Mouse (Mus musculus): Measurements from ENCODE around the gene Slc35e4.
A peak's percentile ranks its signal among the peaks of the same experiment; 100 is the strongest.
"Not testable (repeated sequence)": the region's sequence is repeated elsewhere in the genome, so short reads cannot be mapped to it uniquely, and the experiment has no call there.

Slc35e4 gene

GRCm38 (mm10) chr11:3914109-3914840, at the start of gene Slc35e4:
Slc35e4 (minus strand) TSS chr11:3914664.
- peak; percentile 88 for DNase-seq (ENCODE audit: low spot score)

DNA sequence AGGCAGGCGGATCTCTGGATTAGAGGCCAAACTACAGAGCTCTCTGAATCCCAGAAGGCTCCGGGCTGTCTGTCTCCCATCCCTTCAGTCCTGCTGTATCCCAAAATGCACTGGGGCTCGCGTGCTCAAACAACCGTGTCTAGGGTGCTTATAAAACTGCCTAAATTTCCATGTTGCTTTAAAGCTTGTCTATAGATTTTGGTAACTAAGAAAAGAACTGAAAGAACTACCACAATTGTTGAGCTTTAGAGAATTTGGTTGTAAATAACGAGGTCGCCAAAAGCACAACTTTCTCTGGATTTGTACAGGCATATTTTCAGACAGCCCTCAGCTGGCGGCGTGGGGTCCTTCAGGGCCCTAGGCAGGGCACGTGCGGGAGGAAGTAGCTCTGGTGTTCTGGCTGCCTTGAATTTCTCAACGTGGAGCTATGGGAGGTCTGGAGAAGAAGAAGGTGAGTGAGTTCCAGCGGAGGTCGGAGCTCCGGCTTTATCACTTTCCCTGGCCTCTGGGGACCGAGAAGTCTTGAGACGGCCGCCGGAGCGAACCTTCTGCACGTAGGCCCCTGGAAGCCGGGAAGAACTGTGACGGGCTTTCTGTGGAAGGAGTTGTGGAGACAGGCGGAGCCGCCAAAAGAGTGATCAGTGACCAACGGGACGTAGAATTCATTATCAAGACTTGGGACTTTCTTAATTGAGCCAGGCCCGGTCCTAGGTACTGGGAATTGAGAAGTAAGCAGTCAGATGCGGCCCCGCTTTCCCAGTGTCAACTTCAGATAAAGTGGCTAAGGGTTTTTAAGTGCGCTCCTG, 49.3 kb upstream of the Slc35e4 start, which contains the start of gene Pes1:
Gene Pes1, plus strand, starts transcription at position 366 of the 806 bp plus-strand sequence.
- DNase-seq (ENCODE audit: low spot score): peak; percentile 74

- DNase-seq (ENCODE audit: low spot score): no peak
Measured at GRCm38 (mm10) chr11:3963155-3963554, 48.7 kb upstream of the Slc35e4 start.

DNA sequence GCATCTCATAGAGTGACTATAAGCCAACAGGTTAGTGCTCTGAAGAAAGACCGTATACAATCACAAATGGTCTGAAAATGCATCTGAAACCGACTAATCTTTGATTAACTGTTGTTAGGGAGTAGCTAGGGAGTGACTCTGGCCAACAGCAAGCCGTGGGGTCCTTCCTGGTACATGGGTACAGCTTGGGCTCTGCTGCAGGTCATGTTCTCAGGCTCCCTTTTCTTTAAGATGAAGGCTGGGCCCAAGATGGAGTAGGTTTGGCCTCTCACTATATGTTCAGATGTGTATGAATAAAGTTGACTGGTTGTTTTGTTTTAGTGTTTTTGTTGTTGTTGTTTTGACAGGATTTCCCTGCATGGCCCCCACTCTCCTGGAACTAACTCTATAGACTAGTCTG, 47.3 kb upstream of the Slc35e4 start:
- DNase-seq (ENCODE audit: low spot score): no peak

DNA sequence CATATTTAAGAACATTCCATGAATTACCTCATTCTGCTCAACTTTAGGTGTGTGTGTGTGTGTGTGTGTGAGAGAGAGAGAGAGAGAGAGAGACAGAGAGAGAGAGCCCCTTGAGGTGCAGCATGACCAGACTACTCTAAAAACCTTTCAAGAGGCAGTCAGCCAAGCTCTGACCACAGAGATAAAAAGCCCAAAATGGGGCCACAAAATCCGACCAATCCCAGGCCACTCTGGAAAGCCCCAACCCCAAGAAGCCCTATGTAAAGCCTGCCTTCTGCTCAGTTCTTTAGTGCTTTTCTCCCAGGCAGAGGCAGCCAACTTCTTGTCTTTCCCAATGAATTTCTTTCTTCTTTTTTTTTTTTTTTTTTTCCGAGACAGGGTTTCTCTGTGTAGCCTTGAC, 46.4 kb upstream of the Slc35e4 start:
- no peak for DNase-seq (ENCODE audit: low spot score)

DNA sequence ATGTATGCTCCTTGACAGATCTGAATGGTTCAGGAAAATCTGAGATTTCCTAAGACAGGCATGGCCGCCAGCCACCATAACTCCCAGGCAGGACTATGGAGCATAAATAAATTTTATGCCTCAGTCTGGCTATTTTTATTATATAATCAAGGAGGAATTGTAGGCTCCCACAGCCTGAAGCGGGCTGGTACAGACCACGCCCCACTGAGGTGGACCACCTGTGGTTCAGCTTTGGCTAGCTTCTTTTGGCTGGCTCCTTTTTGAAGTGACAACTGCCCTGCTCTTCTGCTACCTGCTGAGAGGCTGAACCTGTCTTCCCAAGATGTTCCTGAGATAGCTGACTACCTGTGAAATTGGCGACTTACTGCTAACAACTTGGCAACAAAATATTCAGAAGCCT, 40.9 kb upstream of the Slc35e4 start:
- not testable (repeated sequence) for DNase-seq (ENCODE audit: low spot score)

DNA sequence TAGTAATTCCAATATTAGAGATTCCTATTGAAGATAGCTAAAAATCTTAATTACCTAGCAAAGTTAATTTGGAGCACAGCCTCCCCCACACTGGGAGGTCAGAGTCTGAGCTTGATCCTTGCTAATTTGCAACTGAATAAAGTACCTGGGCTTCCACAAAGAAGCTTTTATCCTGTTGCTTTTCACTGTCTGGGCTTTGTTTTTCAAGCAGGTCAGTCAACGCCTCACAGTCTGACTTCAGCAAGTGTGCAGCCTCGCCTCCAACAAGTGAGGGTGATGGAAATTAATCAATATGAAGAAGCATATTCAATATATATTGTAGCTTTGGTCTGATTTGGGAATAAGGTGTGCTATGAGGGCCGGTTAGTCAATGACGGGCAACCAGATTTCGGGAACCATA, 40.4 kb upstream of the Slc35e4 start:
- not testable (repeated sequence) for DNase-seq (ENCODE audit: low spot score)

GRCm38 (mm10) chr11:3946386-3946785, 31.9 kb upstream of the Slc35e4 start:
- no peak for DNase-seq (ENCODE audit: low spot score)

DNA sequence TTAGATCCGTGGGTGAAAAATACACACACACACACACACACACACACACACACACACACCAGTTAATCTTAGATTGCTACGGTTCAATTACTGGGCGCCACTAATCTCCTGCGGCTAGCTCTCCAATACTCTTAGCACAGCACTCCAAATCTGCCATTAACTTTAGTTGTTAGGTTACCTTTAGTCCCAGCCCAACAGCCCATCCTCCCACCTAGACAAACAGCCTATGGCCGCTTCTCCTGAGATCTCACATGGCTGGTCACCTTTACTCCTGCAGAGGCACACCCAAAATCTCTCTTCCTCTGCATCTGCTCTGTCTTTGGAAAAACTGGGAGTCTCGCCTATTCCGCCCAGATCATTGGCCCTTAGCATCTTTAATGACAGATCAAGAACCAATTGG, 26.9 kb upstream of the Slc35e4 start:
- no peak for DNase-seq (ENCODE audit: low spot score)

- DNase-seq (ENCODE audit: low spot score): no peak
Measured at GRCm38 (mm10) chr11:3937321-3937874, 22.9 kb upstream of the Slc35e4 start.

GRCm38 (mm10) chr11:3936318-3936717, 21.9 kb upstream of the Slc35e4 start:
- DNase-seq (ENCODE audit: low spot score): no peak

DNA sequence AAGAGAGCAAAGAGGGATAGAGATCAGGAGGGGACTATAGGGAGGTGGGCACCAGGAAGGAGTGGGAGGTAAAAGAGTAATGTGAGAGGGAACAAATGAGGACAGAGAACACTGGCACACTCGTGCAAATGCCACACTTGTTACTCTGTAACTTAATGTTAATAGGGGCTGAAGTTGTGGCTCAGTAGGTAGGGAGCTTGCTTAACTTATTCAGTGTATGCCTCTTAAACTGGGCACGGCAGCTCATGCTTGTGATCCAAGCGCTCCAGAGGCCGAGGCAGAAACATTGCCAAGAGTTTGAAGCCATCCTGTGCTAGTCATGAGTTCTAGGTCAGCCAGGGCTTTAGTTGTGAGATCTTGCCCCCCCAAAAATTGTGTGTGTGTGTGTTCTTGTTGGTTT, 20.7 kb upstream of the Slc35e4 start:
- no peak for DNase-seq (ENCODE audit: low spot score)

GRCm38 (mm10) chr11:3933756-3934285, 19.4 kb upstream of the Slc35e4 start:
- no peak for DNase-seq (ENCODE audit: low spot score)

DNA sequence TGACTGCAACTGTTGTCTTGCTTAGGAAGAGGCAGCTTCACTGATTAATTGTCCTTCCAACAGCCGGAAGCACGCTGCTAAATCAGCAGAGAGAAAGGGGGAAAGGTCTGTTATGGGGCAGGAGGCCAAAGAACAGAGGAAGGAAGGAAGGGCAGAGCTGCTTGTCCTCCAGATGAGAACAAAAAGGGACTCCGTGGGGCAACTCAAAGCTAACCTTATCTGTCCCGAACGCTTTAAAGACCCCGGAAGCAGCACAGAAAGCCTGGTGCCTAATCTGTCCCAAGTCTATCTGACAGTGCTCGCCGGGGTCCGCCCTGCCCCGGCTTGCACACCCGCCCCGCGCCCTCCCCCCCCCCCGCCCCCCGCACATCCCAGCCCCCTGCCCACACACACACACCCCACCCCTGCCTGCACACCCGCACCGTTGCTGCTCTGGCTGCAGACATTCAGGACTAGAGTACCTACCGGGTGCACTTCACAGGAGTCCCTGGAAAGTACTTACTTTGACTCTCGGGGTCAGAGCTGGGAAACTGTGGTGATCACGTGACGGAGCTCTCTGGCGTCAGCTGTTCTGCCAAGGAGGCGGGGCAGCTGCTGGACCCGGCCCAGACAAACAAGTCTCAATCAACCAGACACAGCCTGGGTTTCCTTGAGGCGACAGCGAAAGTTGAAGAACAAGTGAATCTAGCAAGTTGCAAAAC, 17.2 kb upstream of the Slc35e4 start, which contains the start of gene Tcn2:
Gene Tcn2, minus strand, starts transcription at position 649 of the 701 bp plus-strand sequence.
- peak; percentile 86 for DNase-seq (ENCODE audit: low spot score)

GRCm38 (mm10) chr11:3930931-3931330, 16.5 kb upstream of the Slc35e4 start:
- DNase-seq (ENCODE audit: low spot score): no peak

DNA sequence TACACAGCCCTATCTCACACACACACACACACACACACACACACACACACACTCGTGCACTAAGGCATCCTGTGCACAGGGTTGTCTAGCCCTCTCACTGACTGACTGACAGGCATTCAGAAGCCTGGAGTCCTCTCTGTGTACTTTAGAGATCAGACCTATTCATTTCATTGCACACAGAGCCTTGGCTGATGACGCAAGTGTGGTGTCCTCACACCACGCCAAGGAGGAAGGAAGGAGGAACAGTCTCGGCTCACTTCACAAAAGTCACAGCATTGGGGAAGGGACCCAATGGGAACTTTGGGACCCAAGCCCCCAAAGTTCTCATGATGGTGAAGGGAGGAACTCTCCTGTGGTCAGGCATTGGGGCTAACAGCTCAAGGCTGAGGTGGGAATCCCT, 15.6 kb upstream of the Slc35e4 start:
- no peak for DNase-seq (ENCODE audit: low spot score)

GRCm38 (mm10) chr11:3925916-3926315, 11.5 kb upstream of the Slc35e4 start:
- no peak for DNase-seq (ENCODE audit: low spot score)

DNA sequence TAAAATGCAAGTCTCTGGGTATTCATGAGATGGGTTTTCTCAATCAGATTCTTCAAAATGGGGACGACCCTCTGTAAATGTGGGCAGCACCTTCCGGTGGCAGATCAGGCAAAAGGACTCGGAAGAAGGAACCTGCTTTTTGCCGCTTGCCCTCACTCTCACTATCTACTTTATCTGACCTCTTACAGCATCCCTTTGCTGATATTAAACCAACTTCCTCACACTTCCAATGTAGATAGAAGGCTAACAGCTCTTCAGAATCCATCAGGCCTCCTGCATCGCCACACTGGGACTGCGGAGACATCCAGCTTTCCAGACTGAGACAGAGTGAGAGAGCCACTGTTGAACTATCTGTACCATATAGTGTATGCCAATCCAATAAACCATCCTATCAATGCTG, 8.3 kb upstream of the Slc35e4 start:
- no peak for DNase-seq (ENCODE audit: low spot score)

GRCm38 (mm10) chr11:3922115-3922514, 7.7 kb upstream of the Slc35e4 start:
- no peak for DNase-seq (ENCODE audit: low spot score)

GRCm38 (mm10) chr11:3921281-3921850, 6.9 kb upstream of the Slc35e4 start:
- DNase-seq (ENCODE audit: low spot score): peak; percentile 46

DNA sequence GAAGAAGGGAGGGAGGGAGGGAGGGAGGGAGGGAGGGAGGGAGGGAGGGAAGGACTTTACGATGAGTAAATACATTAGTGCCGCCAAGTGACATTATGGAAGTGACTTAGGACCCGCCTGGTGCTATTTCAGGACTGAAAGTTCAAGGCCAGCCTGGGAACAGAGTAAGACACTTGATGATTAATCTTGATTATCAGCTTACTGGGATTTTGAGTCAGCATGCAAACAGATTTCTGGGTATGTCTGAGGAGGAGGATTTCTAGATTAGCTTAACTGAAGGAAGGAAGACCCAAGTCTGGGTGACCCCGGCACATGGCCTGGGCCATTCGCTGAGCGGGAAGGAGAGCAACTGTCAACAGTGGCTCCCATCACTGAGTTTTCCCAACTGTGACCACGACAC, 6.0 kb upstream of the Slc35e4 start:
- DNase-seq (ENCODE audit: low spot score): no peak

GRCm38 (mm10) chr11:3918738-3919137, 4.3 kb upstream of the Slc35e4 start:
- no peak for DNase-seq (ENCODE audit: low spot score)
